Mouse (Mus musculus) liver, postnatal 0 days (tissue): ENCODE measurements at regions not wholly inside any gene's neighbourhood (a gene's known extent, or its start where the extent isn't known, plus 50 kb on each side); places are given as distances from the start of the nearest gene placed in this dataset.

Source experiments
- ATAC-seq: fragments of 200-750 bp; cut with Nextera tagmentation; 2 replicates; pipeline ENCODE4 v1.8.0; 2017; ENCODE audit warnings: mild to moderate bottlenecking, moderate library complexity
- DNase-seq: peaks from one replicate; pipeline ENCODE4 v3.0.0-alpha.2; 2016
- H3K27ac ChIP-seq: fragments of 300-500 bp; sonication (generic); 2 replicates; pipeline ENCODE4 v1.5.1; 2014; ENCODE audit warnings: antibody characterized with exemption, moderate library complexity, mild to moderate bottlenecking, low read depth
- H3K27me3 ChIP-seq: fragments of 300-500 bp; sonication (generic); 2 replicates; pipeline ENCODE4 v1.6.1; 2014; ENCODE audit warnings: low read length, control low read depth, mixed read lengths; ENCODE audit not compliant: insufficient read depth
- H3K36me3 ChIP-seq: fragments of 300-500 bp; sonication (generic); replicated peaks from 2 replicates; pipeline ENCODE4 v1.6.1; 2014; ENCODE audit warnings: mild to moderate bottlenecking, control low read depth, low read length, moderate library complexity, mixed read lengths; ENCODE audit not compliant: insufficient read depth
- H3K4me1 ChIP-seq: fragments of 300-500 bp; sonication (generic); 2 replicates; pipeline ENCODE4 v1.6.1; 2014; ENCODE audit warnings: antibody characterized with exemption, mild to moderate bottlenecking, control low read depth; ENCODE audit not compliant: insufficient read depth
- H3K4me2 ChIP-seq: fragments of 300-500 bp; sonication (generic); 2 replicates; pipeline ENCODE4 v1.6.1; 2014; ENCODE audit warnings: low read depth, mild to moderate bottlenecking, low read length, moderate library complexity, mixed read lengths
- H3K4me3 ChIP-seq: fragments of 300-500 bp; sonication (generic); 2 replicates; pipeline ENCODE4 v1.5.1; 2014; ENCODE audit warnings: low read depth, low read length
- H3K9ac ChIP-seq: fragments of 300-500 bp; sonication (generic); replicated peaks from 2 replicates; pipeline ENCODE4 v1.6.1; 2014; ENCODE audit warnings: mild to moderate bottlenecking, moderate library complexity
- H3K9me3 ChIP-seq: fragments of 300-500 bp; sonication (generic); 2 replicates; pipeline ENCODE4 v1.6.1; 2016; ENCODE audit warnings: mild to moderate bottlenecking, control low read depth, low read length, mixed read lengths
- CTCF ChIP-seq: sonication (generic); IDR thresholded peaks from 2 replicates; pipeline ENCODE4 v1.5.1; 2016; ENCODE audit warnings: antibody characterized with exemption, low read depth
- EP300 ChIP-seq: IDR thresholded peaks from 2 replicates; pipeline ENCODE4 v1.6.1; 2016; ENCODE audit warnings: antibody characterized with exemption, low read depth, mild to moderate bottlenecking
- WGBS: fragments of 180-500 bp; shearing (Covaris S2); extraction: QIAGEN DNeasy Blood & Tissue Kit; methylation state at CpG from one replicate; pipeline ENCODE4 v1.1.7; 2014; ENCODE audit not compliant: insufficient replicate concordance; 5-methylcytosine and 5-hydroxymethylcytosine counted together

DNA sequence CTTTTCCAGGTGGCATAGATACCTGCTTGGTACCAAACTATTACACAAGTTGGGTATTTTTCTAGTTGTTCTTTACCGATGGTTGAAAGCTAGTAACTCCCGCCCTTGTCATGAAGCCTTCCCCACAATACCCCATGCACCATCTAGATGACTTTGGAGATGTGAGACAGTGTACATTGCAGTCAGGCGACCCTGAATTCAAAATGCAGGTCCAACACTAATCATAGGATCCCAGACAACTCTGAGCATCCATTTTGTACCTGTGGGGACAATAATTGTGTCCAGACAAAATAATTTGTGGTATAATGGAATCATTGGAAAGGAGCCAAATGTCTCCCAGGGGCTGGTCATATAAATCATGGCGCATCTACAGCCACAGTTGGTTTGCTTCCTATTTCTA, 54.7 kb upstream of the Ldb2 start:
- Histone ChIP-seq H3K4me2 (no peak overlapping the region), H3K27me3 (no peaks in the 10 kb centered on the region), H3K9me3 (no peaks in the 10 kb centered on the region), H3K27ac (no peak overlapping the region), H3K36me3 (no peaks in the 10 kb centered on the region), H3K9ac (no peak overlapping the region), H3K4me3 (no peak overlapping the region), H3K4me1 (no peaks in the 10 kb centered on the region)
- 67% methylated on average over 4 of the region's 4 CpGs for WGBS
- DNase-seq (no peak), ATAC-seq (no peak)
- TF ChIP-seq CTCF (no peak), EP300 (no peak)
